7 mouse cellular contexts compared by ENCODE assay signal in the genomic region with DNA sequence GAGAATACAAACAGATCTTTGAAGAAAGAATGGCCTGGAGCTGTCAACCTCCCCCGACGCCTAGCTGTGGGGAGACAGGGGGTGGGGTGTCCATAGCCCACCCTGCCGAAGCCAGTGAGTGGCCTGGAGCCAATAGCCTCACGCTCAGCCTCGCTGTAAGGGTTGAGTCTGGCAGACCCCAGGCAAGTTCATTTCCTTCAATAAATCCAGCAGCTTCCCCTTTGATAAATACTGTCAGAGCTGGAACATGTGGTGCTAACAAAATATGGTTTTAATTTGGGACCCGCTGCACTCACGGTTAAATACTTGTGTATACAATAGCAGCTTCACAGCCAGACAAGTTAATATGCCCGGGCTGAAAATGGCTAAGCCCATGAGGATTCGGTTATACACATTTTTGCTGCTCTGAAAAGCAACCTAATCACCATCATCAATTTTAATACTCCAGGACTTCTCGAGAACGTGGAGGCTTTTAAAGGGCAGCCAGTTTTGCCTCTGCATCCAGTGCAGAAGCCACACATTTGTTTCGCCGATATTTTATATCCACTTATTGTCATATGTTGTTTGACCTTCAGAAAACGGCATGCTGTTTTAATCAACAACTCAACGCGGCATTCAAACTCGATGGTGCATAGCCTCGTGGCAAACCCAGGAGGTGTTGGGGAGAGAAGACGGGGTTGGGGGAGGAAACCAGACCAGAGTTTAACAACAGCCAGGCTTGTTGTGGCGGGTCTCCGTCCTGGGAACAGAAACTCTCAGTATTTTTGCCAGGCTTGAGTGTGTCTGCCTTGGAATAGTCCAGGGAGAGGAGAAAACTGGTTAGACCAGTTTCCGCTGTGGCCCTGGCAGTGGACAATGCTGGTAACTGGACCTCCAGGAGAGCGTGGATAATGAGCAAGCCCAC.
DNase-seq lines count a peak whose midpoint lies in the region; ATAC-seq lines count a peak whose summit lies in the region.

No protein-coding gene starts in this region.

- H3K27ac ChIP-seq in forebrain, embryonic 16.5 days (ENCODE audit: low read length), result no peak overlapping the region
- H3K27ac ChIP-seq in kidney, embryonic 16.5 days (ENCODE audit: low read length), result peak overlapping the region; percentile 85

- peak; percentile 70 for ATAC-seq in forebrain, embryonic 16.5 days
- ATAC-seq in kidney, embryonic 16.5 days (ENCODE audit: low FRiP score, low TSS enrichment), result peak; percentile 86

- H3K9me3 ChIP-seq in forebrain, embryonic 16.5 days (ENCODE audit: control insufficient read depth, low read length), result no peaks in the 10 kb centered on the region
- H3K9me3 ChIP-seq in kidney, embryonic 16.5 days (ENCODE audit: low read length), result no peaks in the 10 kb centered on the region

- peaks cover 18% of the 10 kb centered on the region for H3K4me1 ChIP-seq in forebrain, embryonic 16.5 days (replicated peaks; ENCODE audit: control insufficient read depth, insufficient read depth, low read length)
- H3K4me1 ChIP-seq in kidney, embryonic 16.5 days (ENCODE audit: insufficient read depth, low read length), result peaks cover 31% of the 10 kb centered on the region

- H3K27me3 ChIP-seq in forebrain, embryonic 16.5 days (replicated peaks; ENCODE audit: control insufficient read depth, insufficient read depth, low read length), result no peaks in the 10 kb centered on the region
- no peaks in the 10 kb centered on the region for H3K27me3 ChIP-seq in kidney, embryonic 16.5 days (ENCODE audit: insufficient read depth, low read length)

- H3K9ac ChIP-seq in forebrain, embryonic 16.5 days (replicated peaks; ENCODE audit: low read depth, low read length), result peak overlapping the region; percentile 40
- H3K9ac ChIP-seq in kidney, embryonic 16.5 days (replicated peaks; ENCODE audit: low read length), result peak overlapping the region; percentile 60

- DNase-seq in ES-CJ7 (ENCODE audit: low read depth, low spot score), result peak; percentile 11
- DNase-seq in R1 (ENCODE audit: low read depth, low spot score), result peak; percentile 8
- DNase-seq in lung, postnatal 25 days (ENCODE audit: low spot score), result peak; percentile 72
- DNase-seq in retina, postnatal 1 day, result peak; percentile 62
- DNase-seq in layer of hippocampus, adult 9-10 months (ENCODE audit: low spot score), result no peak

- peak overlapping the region; percentile 33 for H3K4me3 ChIP-seq in forebrain, embryonic 16.5 days (replicated peaks; ENCODE audit: low read length)
- peak overlapping the region; percentile 35 for H3K4me3 ChIP-seq in kidney, embryonic 16.5 days (ENCODE audit: low read length)

- H3K4me2 ChIP-seq in forebrain, embryonic 16.5 days (ENCODE audit: low read length), result peak overlapping the region; percentile 69
- peak overlapping the region; percentile 65 for H3K4me2 ChIP-seq in kidney, embryonic 16.5 days (replicated peaks; ENCODE audit: low read depth, low read length)

- no peaks in the 10 kb centered on the region for H3K36me3 ChIP-seq in forebrain, embryonic 16.5 days (ENCODE audit: control insufficient read depth, insufficient read depth)
- no peaks in the 10 kb centered on the region for H3K36me3 ChIP-seq in kidney, embryonic 16.5 days (ENCODE audit: insufficient read depth, low read length)

- WGBS in forebrain, embryonic 16.5 days, result 2% methylated on average over 23 of the region's 23 CpGs
- 2% methylated on average over 23 of the region's 23 CpGs for WGBS in kidney, embryonic 16.5 days
